Mouse (Mus musculus) frontal cortex, postnatal 36 days (tissue): Measurements from ENCODE around the gene Nkx2-3.

ENCODE experiments used
- DNase-seq, 2 experiments: peaks; one replicate each; pipeline ENCODE4 v3.0.0; 2022; ENCODE audit warnings: low spot score in 2 of 2

The Nkx2-3 gene

DNA sequence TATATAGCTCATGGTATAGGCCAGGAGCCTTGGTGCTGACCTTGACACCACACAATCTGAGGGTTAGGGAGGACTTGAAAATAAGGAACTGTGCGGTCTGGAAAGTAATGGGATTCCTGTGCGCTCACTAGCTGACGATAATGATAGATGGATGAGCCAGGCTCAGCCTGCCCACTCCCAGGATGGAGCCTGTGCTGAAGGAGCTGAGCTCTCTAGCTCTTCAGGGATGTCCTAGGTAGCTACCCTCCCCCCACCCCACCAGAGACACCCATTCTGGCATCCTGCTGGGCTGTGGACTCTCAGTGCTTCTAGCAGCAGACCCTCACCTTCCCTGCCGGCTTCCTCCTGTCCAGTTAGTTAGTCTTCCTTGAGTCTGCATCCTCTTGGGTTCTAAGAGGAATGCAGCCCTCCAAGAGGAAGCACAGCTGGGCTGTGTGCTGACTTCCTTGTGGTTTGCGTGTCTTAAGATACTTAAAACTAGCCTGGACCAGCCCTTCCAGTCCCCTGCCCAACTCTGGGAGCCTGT is 6.4 kb downstream of the Nkx2-3 start:
- DNase-seq, result no peak

DNA sequence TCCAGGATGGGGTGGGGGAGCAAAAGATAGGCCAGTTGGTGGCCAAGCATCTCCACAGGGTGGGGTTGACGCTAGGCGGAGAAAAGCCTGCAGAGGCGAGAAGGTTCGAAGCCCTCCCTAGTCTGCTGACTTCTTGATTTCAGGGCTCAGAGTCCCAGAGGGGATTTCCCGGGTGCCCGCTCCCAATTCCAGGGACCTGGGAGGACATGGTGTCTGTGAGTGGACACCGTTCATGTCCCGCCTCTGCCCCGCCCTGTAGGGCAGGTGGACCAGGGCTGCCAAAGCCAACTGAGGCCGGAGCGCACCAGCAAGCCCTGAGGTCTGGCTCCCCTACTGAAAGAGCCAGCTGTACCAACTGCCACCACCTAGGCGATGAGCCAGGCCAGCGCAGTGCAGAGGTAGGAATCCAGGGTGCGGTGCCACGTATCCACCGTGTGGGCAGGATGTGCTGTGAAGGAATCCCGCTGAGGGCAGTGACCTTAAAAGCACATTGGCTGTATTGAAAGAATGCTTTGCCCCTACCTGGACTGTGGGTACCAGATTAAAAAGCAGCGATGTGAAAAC is 7.9 kb downstream of the Nkx2-3 start:
- no peak for DNase-seq

- DNase-seq, result peak in 1 of 2 experiments; percentile 45
These were observed 11.8 kb downstream of the Nkx2-3 start for GRCm38 (mm10) chr19:43623913-43624312.

GRCm38 (mm10) chr19:43626160-43626559 is 14.0 kb downstream of the Nkx2-3 start:
- DNase-seq, result no peak

DNA sequence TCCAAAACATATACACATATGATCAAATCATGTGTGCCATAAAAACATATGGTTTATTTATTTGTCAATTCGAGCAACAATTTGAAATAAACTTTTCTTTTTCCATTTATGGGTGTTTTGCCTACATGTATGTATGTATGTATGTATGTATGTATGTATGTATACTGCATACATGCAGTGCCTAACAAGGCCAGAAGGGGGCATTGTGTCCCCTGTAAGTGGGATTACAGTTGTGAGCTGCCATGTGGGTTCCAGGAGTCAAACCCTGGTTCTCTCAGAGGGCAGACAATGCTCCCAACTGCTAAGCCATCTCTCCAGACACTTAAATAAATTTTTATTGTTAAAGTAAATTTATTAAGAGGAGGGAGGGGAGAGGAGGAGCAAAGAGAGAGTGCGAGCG is 15.2 kb downstream of the Nkx2-3 start:
- no peak for DNase-seq

DNA sequence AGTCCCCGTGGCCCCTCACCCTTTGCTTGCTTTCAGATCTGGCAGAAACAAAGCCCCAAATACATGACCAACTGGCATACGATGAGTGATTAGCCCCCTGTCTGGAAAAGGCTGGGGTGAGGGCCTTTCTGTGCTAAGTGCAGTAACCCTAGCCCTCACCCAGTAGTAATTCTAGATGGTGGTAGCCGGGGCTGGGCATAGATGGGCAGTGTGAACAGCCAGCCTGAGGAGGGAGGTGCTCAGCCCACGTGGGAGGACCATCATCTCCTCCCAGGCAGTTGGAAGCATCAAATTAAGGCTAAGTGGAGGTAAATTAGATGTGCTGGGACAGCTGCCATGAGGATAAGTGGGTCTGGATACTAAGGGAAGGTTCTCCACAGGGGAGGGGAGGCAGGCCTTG is 17.0 kb downstream of the Nkx2-3 start:
- no peak for DNase-seq

GRCm38 (mm10) chr19:43630466-43631251 is 18.5 kb downstream of the Nkx2-3 start:
- peak; percentile 81 to 82 for DNase-seq

GRCm38 (mm10) chr19:43641833-43642232 is 29.7 kb downstream of the Nkx2-3 start:
- DNase-seq, result no peak

GRCm38 (mm10) chr19:43642843-43643242 is 30.7 kb downstream of the Nkx2-3 start:
- no peak for DNase-seq

- DNase-seq, result no peak
These were observed 33.4 kb downstream of the Nkx2-3 start for GRCm38 (mm10) chr19:43645508-43645907.

DNA sequence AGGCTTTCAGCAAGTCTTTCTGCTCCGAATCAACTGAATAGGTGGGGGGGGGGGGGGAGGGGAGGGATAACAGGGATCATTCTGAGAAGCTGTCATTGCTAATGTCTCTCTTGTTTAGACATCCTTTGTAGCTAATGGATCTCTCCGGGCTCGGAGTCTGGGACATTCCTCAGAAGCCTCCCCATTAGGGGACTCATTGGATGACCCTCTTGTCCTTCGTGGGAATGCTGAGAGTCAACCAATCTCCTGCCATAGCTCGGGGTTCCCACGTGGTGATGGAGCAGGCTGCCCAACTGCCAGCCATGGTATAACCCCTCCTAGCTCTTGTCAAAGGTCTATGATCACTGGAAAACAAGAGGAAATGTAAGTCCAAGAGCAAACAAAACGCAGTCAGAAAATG is 34.7 kb downstream of the Nkx2-3 start:
- no peak for DNase-seq

GRCm38 (mm10) chr19:43647261-43647660 is 35.1 kb downstream of the Nkx2-3 start:
- DNase-seq, result no peak

GRCm38 (mm10) chr19:43648343-43648742 is 36.2 kb downstream of the Nkx2-3 start:
- no peak for DNase-seq

DNA sequence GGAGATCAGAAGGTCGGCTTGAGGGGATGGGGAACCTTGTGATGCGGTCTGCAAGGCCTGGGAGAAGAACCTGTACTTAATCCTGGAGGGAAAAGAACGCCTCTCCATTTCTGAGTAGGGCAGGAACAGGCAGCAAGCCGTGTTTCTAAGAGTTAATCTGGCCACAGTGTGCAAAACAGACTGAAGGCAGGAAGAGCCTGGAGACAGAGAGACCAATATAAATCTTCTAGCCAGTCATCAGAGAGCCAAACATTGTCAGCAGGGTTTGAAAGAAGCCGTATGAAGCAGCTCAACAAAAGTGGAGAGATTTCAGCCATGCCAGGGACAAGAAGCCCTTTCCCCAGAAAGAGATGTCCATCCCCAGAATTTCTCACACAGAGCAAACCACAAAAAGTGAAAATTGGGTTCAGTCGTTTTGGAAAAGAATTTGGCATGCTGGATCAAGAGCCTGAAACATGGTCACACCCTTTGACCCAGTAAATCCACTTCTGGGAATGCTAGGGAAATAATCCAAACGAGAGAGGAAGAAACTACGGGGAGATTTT is 39.2 kb downstream of the Nkx2-3 start:
- DNase-seq, result no peak

DNA sequence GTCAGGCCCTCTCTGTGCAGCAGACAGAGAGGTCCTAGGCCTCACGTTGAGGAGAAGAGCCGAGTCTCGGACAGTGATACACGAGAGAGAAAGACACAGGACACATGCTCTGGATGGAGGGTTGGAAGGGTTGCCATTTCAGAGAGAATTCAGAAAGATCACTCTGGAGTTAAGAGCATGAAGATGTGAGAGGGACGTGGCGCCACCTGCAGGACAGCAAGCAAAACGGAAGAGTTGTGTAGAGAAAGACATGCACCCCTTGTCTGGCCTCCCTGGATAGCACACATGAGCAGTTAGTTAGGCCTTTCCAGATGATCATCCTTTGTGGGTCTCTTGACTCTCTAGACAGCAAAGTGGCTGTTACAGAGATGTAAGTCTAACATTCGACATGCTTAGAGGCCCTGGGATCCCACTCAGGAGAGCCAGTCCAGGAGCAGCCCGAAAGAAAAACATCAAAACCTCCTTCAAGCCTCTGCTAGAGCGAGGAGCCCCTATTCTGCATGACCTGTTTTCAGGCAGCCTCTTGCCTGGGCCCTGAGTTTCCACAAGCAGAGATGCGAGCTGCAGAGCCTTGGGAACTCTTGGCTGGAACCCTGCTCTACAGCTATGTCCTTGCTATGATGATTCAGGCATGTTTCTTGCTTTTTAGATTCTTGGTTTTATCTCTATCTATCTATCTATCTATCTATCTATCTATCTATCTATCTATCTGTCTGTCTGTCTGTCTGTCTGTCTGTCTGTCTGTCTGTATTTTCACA is 43.8 kb downstream of the Nkx2-3 start:
- DNase-seq, result peak; percentile 45 to 60

DNA sequence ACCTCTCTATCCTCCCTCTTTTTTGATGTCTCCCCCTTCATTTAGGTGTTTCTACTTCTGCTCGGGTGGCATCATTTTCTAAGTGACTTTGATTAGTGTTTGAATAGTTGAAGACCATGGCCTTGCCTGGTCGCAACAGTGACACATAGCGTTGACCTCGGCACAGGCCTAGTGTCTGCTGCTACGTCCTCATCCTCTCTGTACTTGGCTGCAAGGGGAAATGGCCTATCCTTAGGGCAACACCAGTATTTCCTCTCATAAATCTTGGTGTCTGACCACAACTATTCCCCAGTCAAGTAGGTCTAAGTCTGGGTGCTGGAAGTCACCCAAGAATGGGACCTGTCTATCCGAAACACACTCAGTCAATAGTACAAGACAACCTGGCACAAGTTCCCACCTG is 47.5 kb downstream of the Nkx2-3 start:
- no peak for DNase-seq

DNA sequence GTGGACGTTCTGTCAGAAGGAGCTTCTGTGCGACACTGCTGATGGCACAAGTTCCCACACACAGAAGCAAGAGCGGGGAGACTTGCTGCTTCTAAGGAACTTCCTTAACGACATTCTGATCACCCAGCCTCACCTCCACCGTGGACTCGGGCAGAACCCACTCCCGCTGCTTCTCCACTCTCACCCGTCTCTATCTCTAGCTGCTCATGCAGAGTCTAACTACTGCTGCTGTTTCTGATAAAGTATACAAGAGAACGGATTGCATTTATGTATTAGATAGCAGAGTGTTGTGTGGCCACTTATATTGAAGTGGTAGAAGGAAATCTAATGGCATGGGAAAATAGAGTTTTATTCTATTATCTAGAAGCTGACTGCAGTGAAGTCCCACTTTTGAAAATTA is 48.6 kb downstream of the Nkx2-3 start:
- no peak for DNase-seq

DNA sequence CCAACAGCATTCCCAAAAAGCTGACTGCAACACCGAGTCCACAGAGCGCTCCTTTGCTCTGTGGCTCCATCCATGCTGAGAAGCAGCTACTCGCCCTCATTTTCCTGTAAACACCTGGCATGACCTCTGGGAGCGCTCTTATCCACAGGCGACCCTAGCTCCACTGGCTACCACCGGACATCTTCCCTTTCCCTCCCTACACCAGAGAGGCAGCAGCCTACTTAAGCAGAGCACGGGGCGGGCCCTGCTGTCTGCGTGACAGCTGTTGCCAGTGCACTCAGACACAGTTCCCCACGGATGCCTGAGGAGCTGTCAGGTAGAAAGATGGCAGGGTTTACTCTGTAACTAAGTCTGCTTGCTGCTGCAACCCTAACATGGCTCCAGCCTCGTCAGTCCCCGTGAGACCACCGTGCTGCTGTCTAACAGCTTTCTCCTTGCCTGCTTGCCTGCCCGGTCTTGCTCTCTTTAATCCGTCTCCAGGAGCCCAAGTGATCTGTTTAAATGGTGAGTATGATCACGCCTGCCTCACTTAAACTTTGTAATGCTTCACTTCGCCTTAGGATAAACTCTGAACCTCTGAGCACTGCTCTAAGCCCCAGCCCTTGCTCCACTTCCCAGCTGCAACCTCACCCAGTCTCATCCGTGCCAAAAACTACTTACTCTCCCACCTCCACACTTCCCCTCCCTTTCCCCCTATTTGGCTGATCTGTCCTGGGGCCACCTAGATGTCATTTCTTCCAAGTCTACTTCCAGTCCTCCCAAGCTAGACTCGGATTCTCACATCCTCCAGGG is 50.2 kb downstream of the Nkx2-3 start:
- DNase-seq, result no peak

DNA sequence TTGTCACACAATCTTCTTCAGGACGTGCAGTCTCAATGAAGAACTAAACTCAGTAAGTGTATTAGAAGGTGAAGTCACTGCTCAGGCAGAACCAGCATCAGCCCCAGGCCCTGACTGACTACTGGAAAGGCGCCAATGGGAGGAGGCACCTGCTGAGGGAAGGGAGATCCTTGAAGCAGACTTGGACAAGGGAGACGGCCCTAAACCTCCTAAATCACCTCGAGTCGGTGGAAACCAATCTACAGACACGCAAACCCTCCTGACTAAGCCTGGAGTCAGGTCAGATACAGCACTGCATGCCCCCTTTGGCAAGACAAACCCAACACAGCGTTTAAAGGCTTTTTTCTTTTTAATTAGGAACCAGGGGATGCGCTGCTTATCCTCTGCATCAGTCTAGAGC is 51.3 kb downstream of the Nkx2-3 start:
- no peak for DNase-seq
